Mouse (Mus musculus) hindbrain, embryonic 15.5 days (tissue): ENCODE data around the gene Pds5b. TPM values are rescaled to one million over a fixed set of nuclear protein-coding genes. Genes with fewer than 3 reads are reported as not detected.
"Not testable (repeated sequence)": the region's sequence is repeated elsewhere in the genome, so short reads cannot be mapped to it uniquely, and the experiment has no call there.

Experiments
- ATAC-seq: fragments of 200-750 bp; cut with Nextera tagmentation; 2 replicates; pipeline ENCODE4 v1.8.0; 2017; ENCODE audit warnings: low read depth, moderate number of reproducible peaks, moderate TSS enrichment; ENCODE audit not compliant: low FRiP score
- H3K27ac ChIP-seq: fragments of 300-500 bp; sonication (generic); replicated peaks from 2 replicates; pipeline ENCODE4 v1.5.1; 2015; ENCODE audit warnings: mild to moderate bottlenecking, inconsistent platforms
- H3K27me3 ChIP-seq: fragments of 300-500 bp; sonication (generic); 2 replicates; pipeline ENCODE4 v1.6.1; 2015; ENCODE audit warnings: control low read depth, inconsistent platforms
- H3K36me3 ChIP-seq: fragments of 300-500 bp; sonication (generic); 2 replicates; pipeline ENCODE4 v1.6.1; 2015; ENCODE audit warnings: control low read depth, inconsistent platforms
- H3K4me1 ChIP-seq: fragments of 300-500 bp; sonication (generic); replicated peaks from 2 replicates; pipeline ENCODE4 v1.6.1; 2015; ENCODE audit warnings: control low read depth, inconsistent platforms
- H3K4me2 ChIP-seq: fragments of 300-500 bp; sonication (generic); 2 replicates; pipeline ENCODE4 v1.6.1; 2015; ENCODE audit warnings: moderate library complexity, mild to moderate bottlenecking, inconsistent platforms
- H3K4me3 ChIP-seq: fragments of 300-500 bp; sonication (generic); 2 replicates; pipeline ENCODE4 v1.5.1; 2015; ENCODE audit warnings: mild to moderate bottlenecking, inconsistent platforms
- H3K9ac ChIP-seq: fragments of 300-500 bp; sonication (generic); 2 replicates; pipeline ENCODE4 v1.6.1; 2015; ENCODE audit warnings: inconsistent platforms
- H3K9me3 ChIP-seq: fragments of 300-500 bp; sonication (generic); 2 replicates; pipeline ENCODE4 v1.6.1; 2016; ENCODE audit warnings: control low read depth, inconsistent platforms
- WGBS: fragments of 180-500 bp; shearing (Covaris S2); methylation state at CpG from one replicate; pipeline ENCODE4 v1.1.7; 2015; 5-methylcytosine and 5-hydroxymethylcytosine counted together
- polyA plus RNA-seq: library from polyadenylated mRNA; unstranded; fragments of >200 nt; fragmentation: Nextera tagmentation; extraction: Ambion mirVana; gene quantifications from 2 replicates; pipeline ENCODE4 v1.2.1, GENCODE M21; 2015

The Pds5b gene
- polyA plus RNA-seq, 1 experiment from 2014 or later, result 30.0 TPM

GRCm38 (mm10) chr5:150836782-150837181, 163.2 kb downstream of the Pds5b start:
- Histone ChIP-seq H3K36me3 (no peaks in the 10 kb centered on the region), H3K27me3 (no peaks in the 10 kb centered on the region), H3K27ac (no peak overlapping the region), H3K4me3 (no peak overlapping the region), H3K4me2 (no peak overlapping the region), H3K9me3 (no peaks in the 10 kb centered on the region; the same call in 1 of the 2 replicates), H3K4me1 (peaks cover 6% of the 10 kb centered on the region; the same call in 1 of the 2 replicates), H3K9ac (no peak overlapping the region)
- 95% methylated on average over 8 of the region's 8 CpGs for WGBS
- no peak for ATAC-seq

- H3K4me2 ChIP-seq, result no peak overlapping the region
- no peaks in the 10 kb centered on the region for H3K27me3 ChIP-seq
- no peak overlapping the region for H3K4me3 ChIP-seq
- WGBS, result 42% methylated on average over 11 of the region's 11 CpGs
- no peaks in the 10 kb centered on the region for H3K36me3 ChIP-seq
- H3K27ac ChIP-seq, result 0 out of 2 replicates have a peak overlapping the region, but pooled peaks have one; percentile 6
- peaks cover 6% of the 10 kb centered on the region; the same call in 1 of the 2 replicates for H3K4me1 ChIP-seq
- H3K9me3 ChIP-seq, result no peaks in the 10 kb centered on the region; the same call in 1 of the 2 replicates
- H3K9ac ChIP-seq, result no peak overlapping the region
- peak; percentile 81; the same call in 1 of the 2 replicates for ATAC-seq
Measured at GRCm38 (mm10) chr5:150839688-150840541, 166.4 kb downstream of the Pds5b start.

GRCm38 (mm10) chr5:150840596-150840995, 167.1 kb downstream of the Pds5b start:
- ATAC-seq, result no peak
- no peaks in the 10 kb centered on the region; the same call in 1 of the 2 replicates for H3K9me3 ChIP-seq
- no peaks in the 10 kb centered on the region for H3K36me3 ChIP-seq
- peaks cover 6% of the 10 kb centered on the region; the same call in 1 of the 2 replicates for H3K4me1 ChIP-seq
- H3K27ac ChIP-seq, result no peak overlapping the region; the same call in 1 of the 2 replicates
- 65% methylated on average over 11 of the region's 11 CpGs for WGBS
- no peak overlapping the region for H3K9ac ChIP-seq
- H3K27me3 ChIP-seq, result no peaks in the 10 kb centered on the region
- H3K4me3 ChIP-seq, result no peak overlapping the region
- H3K4me2 ChIP-seq, result no peak overlapping the region

- Histone ChIP-seq H3K4me1 (no peaks in the 10 kb centered on the region), H3K27ac (no peak overlapping the region), H3K27me3 (no peaks in the 10 kb centered on the region), H3K4me3 (no peak overlapping the region), H3K9me3 (no peaks in the 10 kb centered on the region), H3K4me2 (no peak overlapping the region), H3K9ac (no peak overlapping the region), H3K36me3 (no peaks in the 10 kb centered on the region)
- 91% methylated on average over 6 of the region's 6 CpGs for WGBS
- no peak for ATAC-seq
Measured at GRCm38 (mm10) chr5:150845961-150846360, 172.4 kb downstream of the Pds5b start.

GRCm38 (mm10) chr5:150850821-150851220, 177.3 kb downstream of the Pds5b start:
- Histone ChIP-seq H3K4me2 (no peak overlapping the region), H3K27ac (no peak overlapping the region), H3K9ac (no peak overlapping the region), H3K9me3 (no peaks in the 10 kb centered on the region), H3K36me3 (no peaks in the 10 kb centered on the region), H3K4me3 (no peak overlapping the region), H3K4me1 (no peaks in the 10 kb centered on the region), H3K27me3 (no peaks in the 10 kb centered on the region)
- ATAC-seq, result no peak
- 63% methylated on average over 2 of the region's 2 CpGs for WGBS

GRCm38 (mm10) chr5:150852097-150852496, 178.6 kb downstream of the Pds5b start:
- not testable (repeated sequence) for H3K27me3 ChIP-seq, ATAC-seq, H3K4me2 ChIP-seq, H3K9me3 ChIP-seq, H3K27ac ChIP-seq, H3K9ac ChIP-seq, H3K4me3 ChIP-seq, H3K4me1 ChIP-seq, H3K36me3 ChIP-seq
- 89% methylated on average over 2 of the region's 2 CpGs for WGBS

- whole genome bisulfite sequencing, result 56% methylated on average over 1 of the region's 1 CpGs
Measured at GRCm38 (mm10) chr5:150854506-150854905, 181.0 kb downstream of the Pds5b start.

GRCm38 (mm10) chr5:150859642-150860194, 186.2 kb downstream of the Pds5b start:
- 27% methylated on average over 5 of the region's 5 CpGs for WGBS
- Histone ChIP-seq H3K4me3 (no peak overlapping the region), H3K27me3 (no peaks in the 10 kb centered on the region), H3K4me1 (no peaks in the 10 kb centered on the region), H3K9me3 (no peaks in the 10 kb centered on the region), H3K4me2 (no peak overlapping the region), H3K36me3 (no peaks in the 10 kb centered on the region), H3K9ac (no peak overlapping the region), H3K27ac (no peak overlapping the region)
- ATAC-seq, result no peak

More at GRCm38 (mm10) chr5:150854506-150854905, 181.0 kb downstream of the Pds5b start:
- Histone ChIP-seq H3K36me3 (no peaks in the 10 kb centered on the region), H3K9ac (no peak overlapping the region), H3K4me2 (no peak overlapping the region), H3K4me3 (no peak overlapping the region), H3K9me3 (no peaks in the 10 kb centered on the region), H3K4me1 (no peaks in the 10 kb centered on the region), H3K27me3 (no peaks in the 10 kb centered on the region), H3K27ac (no peak overlapping the region)
- no peak for ATAC-seq

Other genes starting within 250 kb of the Pds5b start
- gene Zar1l, start 155.6 kb upstream of the Pds5b start, polyA plus RNA-seq, result not detected in 2 replicates
- gene Brca2, start 151.1 kb upstream of the Pds5b start, polyA plus RNA-seq, result 14.3 and 16.8 TPM in 2 replicates
- 16.3 and 16.5 TPM in 2 replicates for gene N4bp2l1, start 76.6 kb upstream of the Pds5b start, polyA plus RNA-seq
- gene N4bp2l2, start 7.6 kb upstream of the Pds5b start, polyA plus RNA-seq, result 29.6 and 30.4 TPM in 2 replicates